Mouse (Mus musculus): Measurements from ENCODE around the gene Krtap28-10. TPM values are rescaled to one million over a fixed set of nuclear protein-coding genes. Genes with fewer than 3 reads are reported as not detected.

Krtap28-10 gene
- not detected in 2 replicates for polyA plus RNA-seq (2015; fragmentation: Nextera tagmentation; extraction: Ambion mirVana)

DNA sequence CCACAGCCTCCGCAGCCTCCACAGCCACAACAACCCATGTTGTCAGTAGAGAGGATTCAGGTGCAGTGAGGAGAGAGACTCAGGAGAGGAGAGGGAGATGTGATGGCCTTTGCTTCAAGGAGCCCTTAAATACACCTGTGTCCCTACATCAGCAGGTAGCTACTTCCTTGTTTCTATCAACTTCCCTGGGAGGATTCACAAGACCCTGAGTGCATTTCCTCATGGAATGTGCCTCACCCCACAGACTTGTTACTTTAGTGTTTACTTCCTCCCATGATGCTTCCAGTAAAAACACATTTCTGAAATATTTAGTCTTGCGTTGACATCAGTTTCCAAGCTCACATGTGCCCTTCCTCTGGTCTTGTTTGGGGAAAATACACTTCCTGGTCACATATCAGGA is at the start of gene Krtap28-10:
Gene Krtap28-10, minus strand, starts transcription at position 101 of the 400 bp plus-strand sequence.
- Histone ChIP-seq H3K9ac (ENCODE audit: low read length) (no peak within 1 kb of the TSS), H3K9me3 (replicated peaks; ENCODE audit: control insufficient read depth, low read length) (no peaks in the 10 kb centered on the region), H3K36me3 (ENCODE audit: control insufficient read depth, insufficient read depth) (no peaks in the 10 kb centered on the region), H3K27me3 (ENCODE audit: control insufficient read depth, insufficient read depth, low read length) (no peaks in the 10 kb centered on the region), H3K4me3 (ENCODE audit: low read length) (no peak within 1 kb of the TSS), H3K4me1 (ENCODE audit: control insufficient read depth, insufficient read depth, low read length) (0 out of 2 replicates have a peak, but pooled peaks cover 5% of the 10 kb centered on the region), H3K4me2 (ENCODE audit: low read depth, low read length) (no peak within 1 kb of the TSS), H3K27ac (ENCODE audit: low read length) (no peak within 1 kb of the TSS)
- WGBS: 87% methylated on average over 2 of the region's 2 CpGs
- no peak for ATAC-seq (replicated peaks; ENCODE audit: extremely low read depth, insufficient read depth, low FRiP score)

DNA sequence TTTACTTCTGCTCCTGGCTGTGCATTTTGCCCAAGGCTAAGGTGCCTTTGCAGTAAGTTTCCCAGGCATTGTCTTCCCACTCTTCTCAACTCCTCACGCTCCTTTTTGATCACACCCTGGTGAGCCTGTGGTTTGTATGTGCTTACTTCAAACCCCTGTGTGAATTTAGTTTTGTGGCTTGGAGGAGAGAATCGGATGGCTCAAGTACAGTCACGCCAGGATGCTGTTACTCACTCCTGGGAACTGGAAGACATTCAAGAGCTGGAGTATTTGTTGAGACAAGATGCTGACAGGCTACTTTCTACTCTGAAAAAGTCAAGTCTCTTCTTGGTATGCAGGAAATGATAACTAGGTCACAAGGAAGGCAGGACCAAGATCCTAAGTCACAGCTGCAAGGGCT is 49.0 kb upstream of the Krtap28-10 start:
- H3K36me3 ChIP-seq (ENCODE audit: control insufficient read depth, insufficient read depth): no peaks in the 10 kb centered on the region
- WGBS: 56% methylated on average over 3 of the region's 3 CpGs
- H3K27ac ChIP-seq (ENCODE audit: low read length): no peak overlapping the region
- H3K27me3 ChIP-seq (ENCODE audit: control insufficient read depth, insufficient read depth, low read length): no peaks in the 10 kb centered on the region
- no peak for ATAC-seq (replicated peaks; ENCODE audit: extremely low read depth, insufficient read depth, low FRiP score)
- H3K9ac ChIP-seq (ENCODE audit: low read length): no peak overlapping the region
- no peaks in the 10 kb centered on the region; the same call in 1 of the 2 replicates for H3K4me1 ChIP-seq (ENCODE audit: control insufficient read depth, insufficient read depth, low read length)
- no peaks in the 10 kb centered on the region for H3K9me3 ChIP-seq (replicated peaks; ENCODE audit: control insufficient read depth, low read length)
- H3K4me2 ChIP-seq (ENCODE audit: low read depth, low read length): no peak overlapping the region
- no peak overlapping the region for H3K4me3 ChIP-seq (ENCODE audit: low read length)

DNA sequence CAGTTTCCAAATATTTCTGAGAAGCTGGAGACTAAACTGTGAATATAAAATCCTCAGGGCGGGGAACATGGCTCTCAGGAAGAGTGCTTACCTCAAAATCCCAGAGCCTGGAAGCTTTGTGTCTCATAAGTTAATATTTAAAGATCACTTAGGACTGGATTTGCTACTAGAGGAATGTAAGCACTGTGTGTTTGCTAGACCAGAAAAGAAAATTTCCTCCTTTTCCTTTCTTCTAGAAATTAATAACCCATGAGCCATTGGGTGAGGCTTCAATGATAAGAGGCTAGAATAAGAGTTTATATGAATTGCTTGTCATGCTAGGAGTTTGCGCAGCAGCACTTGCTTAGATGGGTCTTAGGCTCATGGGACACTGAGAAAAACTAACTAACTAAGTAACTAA is 42.5 kb upstream of the Krtap28-10 start:
- ATAC-seq (replicated peaks; ENCODE audit: extremely low read depth, insufficient read depth, low FRiP score): no peak
- no peaks in the 10 kb centered on the region for H3K9me3 ChIP-seq (replicated peaks; ENCODE audit: control insufficient read depth, low read length)
- no peak overlapping the region for H3K27ac ChIP-seq (ENCODE audit: low read length)
- H3K36me3 ChIP-seq (ENCODE audit: control insufficient read depth, insufficient read depth): no peaks in the 10 kb centered on the region
- 81% methylated on average over 2 of the region's 2 CpGs for WGBS
- no peak overlapping the region for H3K4me3 ChIP-seq (ENCODE audit: low read length)
- H3K27me3 ChIP-seq (ENCODE audit: control insufficient read depth, insufficient read depth, low read length): no peaks in the 10 kb centered on the region
- H3K4me1 ChIP-seq (ENCODE audit: control insufficient read depth, insufficient read depth, low read length): no peaks in the 10 kb centered on the region
- H3K4me2 ChIP-seq (ENCODE audit: low read depth, low read length): no peak overlapping the region
- no peak overlapping the region for H3K9ac ChIP-seq (ENCODE audit: low read length)

DNA sequence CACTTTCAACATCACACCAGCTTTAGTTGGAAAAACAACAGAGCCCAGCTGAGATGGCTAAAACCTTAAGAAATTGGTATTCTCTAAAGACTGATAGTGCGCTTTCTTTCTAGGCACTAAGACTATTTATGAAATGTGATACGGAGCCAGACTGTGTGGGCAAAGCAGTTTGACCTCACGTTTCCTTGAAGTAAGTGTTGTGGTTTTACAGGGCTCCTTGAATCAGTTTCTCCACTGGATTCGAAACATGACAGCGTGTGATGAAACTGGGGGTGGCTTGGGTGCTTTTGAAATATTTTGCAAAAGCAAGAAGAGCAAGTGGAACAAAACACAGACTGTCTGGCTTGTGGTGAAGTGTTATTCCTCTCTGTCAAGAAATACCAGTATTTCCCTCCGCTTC is 34.7 kb upstream of the Krtap28-10 start:
- no peak for ATAC-seq (replicated peaks; ENCODE audit: extremely low read depth, insufficient read depth, low FRiP score)
- Histone ChIP-seq H3K27ac (ENCODE audit: low read length) (no peak overlapping the region), H3K9ac (ENCODE audit: low read length) (no peak overlapping the region), H3K27me3 (ENCODE audit: control insufficient read depth, insufficient read depth, low read length) (no peaks in the 10 kb centered on the region), H3K4me3 (ENCODE audit: low read length) (no peak overlapping the region), H3K36me3 (ENCODE audit: control insufficient read depth, insufficient read depth) (no peaks in the 10 kb centered on the region), H3K9me3 (replicated peaks; ENCODE audit: control insufficient read depth, low read length) (no peaks in the 10 kb centered on the region), H3K4me2 (ENCODE audit: low read depth, low read length) (no peak overlapping the region), H3K4me1 (ENCODE audit: control insufficient read depth, insufficient read depth, low read length) (0 out of 2 replicates have a peak, but pooled peaks cover 2% of the 10 kb centered on the region)
- 72% methylated on average over 6 of the region's 6 CpGs for WGBS

DNA sequence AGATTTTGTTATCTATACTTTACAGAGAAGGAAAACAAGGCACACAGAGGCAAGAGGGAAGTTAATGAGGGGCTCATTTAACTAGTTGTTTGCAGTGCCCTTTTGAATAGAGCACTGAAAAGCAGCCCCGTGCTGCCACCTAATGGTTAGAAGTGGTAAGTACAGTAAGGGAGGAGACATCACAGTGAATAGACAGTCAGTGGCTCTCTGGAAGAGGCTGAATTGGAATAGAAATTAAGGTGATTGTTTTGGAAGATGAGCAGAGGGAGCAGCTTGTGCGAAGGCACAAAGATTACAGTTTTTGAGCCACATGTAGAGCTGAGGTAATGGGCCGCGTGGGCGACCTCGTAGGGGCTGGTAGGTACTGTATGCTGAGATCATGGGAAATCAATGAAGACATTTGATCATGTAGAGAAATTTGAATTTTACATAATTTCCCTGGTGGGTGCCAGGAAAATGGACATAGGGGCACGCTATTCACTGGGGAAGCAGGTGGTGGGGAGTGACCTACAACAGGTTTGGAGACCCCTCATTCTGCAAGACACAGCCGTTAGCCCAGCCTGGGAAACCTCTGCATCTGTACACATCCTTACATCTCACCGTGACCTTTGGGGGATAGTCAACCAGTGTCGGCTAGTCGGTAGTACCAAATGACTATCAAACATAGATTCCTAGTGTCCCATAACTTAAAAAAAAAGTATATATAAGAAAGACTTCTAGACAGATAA is 34.1 kb upstream of the Krtap28-10 start:
- H3K36me3 ChIP-seq (ENCODE audit: control insufficient read depth, insufficient read depth): no peaks in the 10 kb centered on the region
- ATAC-seq (replicated peaks; ENCODE audit: extremely low read depth, insufficient read depth, low FRiP score): peak; percentile 63

DNA sequence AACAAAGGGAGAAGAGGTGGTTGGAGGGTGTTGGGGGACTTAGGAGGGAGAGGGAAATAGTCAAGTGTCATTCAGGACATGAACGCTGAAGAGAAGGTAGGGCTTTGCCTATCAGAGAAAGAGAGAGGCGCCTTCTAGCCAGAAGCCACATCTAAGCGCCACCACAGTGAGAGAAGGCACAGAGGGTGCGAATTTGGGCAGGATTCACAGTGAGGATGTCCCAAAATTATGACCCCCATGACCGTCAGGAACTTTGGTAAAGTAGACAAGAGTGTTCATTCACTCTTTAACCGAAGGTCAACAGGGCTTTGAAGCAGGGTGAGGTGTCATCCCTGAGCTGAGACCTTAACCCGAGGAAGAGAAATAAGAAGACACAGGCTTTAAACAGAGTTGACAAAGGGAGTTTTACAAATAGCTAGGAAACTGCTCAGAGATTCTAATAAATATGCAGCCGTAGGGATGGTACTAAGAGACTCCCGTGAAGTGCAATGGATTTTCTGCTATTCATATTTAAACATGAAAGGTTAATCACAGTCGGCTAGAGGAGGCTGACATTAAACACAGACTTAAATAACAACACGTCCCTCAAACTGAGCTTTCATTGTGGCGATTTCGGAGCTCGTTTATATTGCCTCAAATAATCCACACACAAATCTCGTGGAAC is 33.4 kb upstream of the Krtap28-10 start:
- peak overlapping the region; percentile 28 for H3K4me3 ChIP-seq (ENCODE audit: low read length)
- ATAC-seq (replicated peaks; ENCODE audit: extremely low read depth, insufficient read depth, low FRiP score): no peak
- H3K9ac ChIP-seq (ENCODE audit: low read length): no peak overlapping the region; the same call in 1 of the 2 replicates

More for the DNA sequence above, 34.1 kb upstream of the Krtap28-10 start:
- H3K27me3 ChIP-seq (ENCODE audit: control insufficient read depth, insufficient read depth, low read length): no peaks in the 10 kb centered on the region
- H3K4me3 ChIP-seq (ENCODE audit: low read length): peak overlapping the region; percentile 28
- 0 out of 2 replicates have a peak, but pooled peaks cover 2% of the 10 kb centered on the region for H3K4me1 ChIP-seq (ENCODE audit: control insufficient read depth, insufficient read depth, low read length)
- WGBS: 40% methylated on average over 11 of the region's 11 CpGs
- H3K4me2 ChIP-seq (ENCODE audit: low read depth, low read length): peak overlapping the region; percentile 41
- no peak overlapping the region for H3K27ac ChIP-seq (ENCODE audit: low read length)
- no peaks in the 10 kb centered on the region for H3K9me3 ChIP-seq (replicated peaks; ENCODE audit: control insufficient read depth, low read length)
- H3K9ac ChIP-seq (ENCODE audit: low read length): no peak overlapping the region

DNA sequence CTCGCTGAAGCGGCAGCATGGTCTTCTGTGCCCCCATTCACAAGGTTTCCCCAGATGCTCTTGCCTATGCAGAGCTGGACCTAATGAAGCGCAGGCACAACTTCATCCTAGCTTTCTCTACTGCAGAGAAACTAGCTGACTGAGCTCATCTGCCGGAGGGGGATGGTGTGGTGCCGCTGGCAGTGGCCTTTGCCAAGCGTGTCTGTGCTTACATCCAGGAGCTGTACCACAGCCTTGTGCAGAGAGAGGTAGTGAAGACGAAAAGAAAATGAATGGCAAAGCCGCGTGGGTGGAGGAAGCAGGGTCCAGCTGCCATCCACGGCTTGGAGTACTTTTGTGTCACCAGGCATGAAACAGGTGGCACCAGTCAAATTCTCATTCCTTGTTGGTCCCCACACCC is 24.9 kb upstream of the Krtap28-10 start:
- 88% methylated on average over 10 of the region's 10 CpGs for whole genome bisulfite sequencing
- H3K4me1 ChIP-seq (ENCODE audit: control insufficient read depth, insufficient read depth, low read length): no peaks in the 10 kb centered on the region
- H3K27me3 ChIP-seq (ENCODE audit: control insufficient read depth, insufficient read depth, low read length): no peaks in the 10 kb centered on the region
- H3K4me3 ChIP-seq (ENCODE audit: low read length): no peak overlapping the region
- no peak for ATAC-seq (replicated peaks; ENCODE audit: extremely low read depth, insufficient read depth, low FRiP score)
- no peaks in the 10 kb centered on the region for H3K9me3 ChIP-seq (replicated peaks; ENCODE audit: control insufficient read depth, low read length)
- no peak overlapping the region for H3K9ac ChIP-seq (ENCODE audit: low read length)
- H3K36me3 ChIP-seq (ENCODE audit: control insufficient read depth, insufficient read depth): no peaks in the 10 kb centered on the region
- no peak overlapping the region for H3K27ac ChIP-seq (ENCODE audit: low read length)
- no peak overlapping the region for H3K4me2 ChIP-seq (ENCODE audit: low read depth, low read length)

More for the DNA sequence above, 33.4 kb upstream of the Krtap28-10 start:
- H3K27me3 ChIP-seq (ENCODE audit: control insufficient read depth, insufficient read depth, low read length): no peaks in the 10 kb centered on the region
- 0 out of 2 replicates have a peak, but pooled peaks cover 2% of the 10 kb centered on the region for H3K4me1 ChIP-seq (ENCODE audit: control insufficient read depth, insufficient read depth, low read length)
- H3K4me2 ChIP-seq (ENCODE audit: low read depth, low read length): peak overlapping the region; percentile 41
- H3K36me3 ChIP-seq (ENCODE audit: control insufficient read depth, insufficient read depth): no peaks in the 10 kb centered on the region
- H3K9me3 ChIP-seq (replicated peaks; ENCODE audit: control insufficient read depth, low read length): no peaks in the 10 kb centered on the region
- 37% methylated on average over 15 of the region's 15 CpGs for WGBS
- H3K27ac ChIP-seq (ENCODE audit: low read length): no peak overlapping the region

DNA sequence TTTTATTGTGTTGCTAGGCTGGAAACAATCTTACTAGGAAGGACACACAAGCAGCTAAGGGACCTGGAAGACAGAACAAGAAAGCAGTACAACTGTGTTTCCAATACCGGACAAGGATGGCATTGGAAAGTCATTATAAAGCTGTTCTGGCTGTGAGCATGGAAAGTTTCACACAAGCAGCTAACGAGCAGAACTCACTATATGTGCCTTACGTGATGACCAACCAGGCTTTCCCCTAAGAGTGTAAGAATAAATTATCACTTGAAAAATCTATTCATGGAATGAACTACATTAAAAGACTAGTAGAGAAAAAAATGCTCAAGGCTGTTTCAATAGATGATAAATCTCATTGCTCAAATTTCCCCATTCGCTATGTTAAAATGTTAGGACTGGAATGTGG is 24.3 kb upstream of the Krtap28-10 start:
- H3K9me3 ChIP-seq (replicated peaks; ENCODE audit: control insufficient read depth, low read length): no peaks in the 10 kb centered on the region
- no peaks in the 10 kb centered on the region for H3K27me3 ChIP-seq (ENCODE audit: control insufficient read depth, insufficient read depth, low read length)
- no peak overlapping the region for H3K4me2 ChIP-seq (ENCODE audit: low read depth, low read length)
- no peak overlapping the region for H3K9ac ChIP-seq (ENCODE audit: low read length)
- H3K4me1 ChIP-seq (ENCODE audit: control insufficient read depth, insufficient read depth, low read length): no peaks in the 10 kb centered on the region
- 91% methylated on average over 4 of the region's 4 CpGs for WGBS
- no peak for ATAC-seq (replicated peaks; ENCODE audit: extremely low read depth, insufficient read depth, low FRiP score)
- H3K27ac ChIP-seq (ENCODE audit: low read length): no peak overlapping the region
- H3K36me3 ChIP-seq (ENCODE audit: control insufficient read depth, insufficient read depth): no peaks in the 10 kb centered on the region
- no peak overlapping the region for H3K4me3 ChIP-seq (ENCODE audit: low read length)

DNA sequence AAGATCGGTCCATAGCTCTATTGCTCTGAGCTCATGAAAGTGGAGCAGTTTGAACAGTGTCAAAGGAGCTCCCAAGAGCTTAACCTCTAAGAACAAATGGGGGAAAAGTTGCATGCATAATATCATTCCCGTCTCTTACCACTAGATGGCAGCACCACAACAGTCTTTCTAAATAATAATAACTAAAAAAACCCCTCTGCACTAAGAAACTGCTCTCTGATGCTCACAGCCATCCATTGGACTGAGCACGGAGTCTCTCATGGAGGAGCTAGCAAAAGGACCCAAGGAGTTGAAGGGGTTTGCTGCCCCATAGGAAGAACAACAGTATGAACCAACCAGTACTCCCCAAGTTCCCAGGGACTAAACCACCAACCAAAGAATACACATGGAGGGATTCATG is 22.6 kb upstream of the Krtap28-10 start:
- Histone ChIP-seq H3K9ac (ENCODE audit: low read length) (no peak overlapping the region), H3K27ac (ENCODE audit: low read length) (no peak overlapping the region), H3K9me3 (replicated peaks; ENCODE audit: control insufficient read depth, low read length) (no peaks in the 10 kb centered on the region), H3K36me3 (ENCODE audit: control insufficient read depth, insufficient read depth) (no peaks in the 10 kb centered on the region), H3K4me2 (ENCODE audit: low read depth, low read length) (no peak overlapping the region), H3K4me3 (ENCODE audit: low read length) (no peak overlapping the region), H3K27me3 (ENCODE audit: control insufficient read depth, insufficient read depth, low read length) (no peaks in the 10 kb centered on the region), H3K4me1 (ENCODE audit: control insufficient read depth, insufficient read depth, low read length) (peaks cover 10% of the 10 kb centered on the region)
- 18% methylated on average over 3 of the region's 3 CpGs for WGBS
- ATAC-seq (replicated peaks; ENCODE audit: extremely low read depth, insufficient read depth, low FRiP score): no peak
